Mouse (Mus musculus) liver, embryonic 13.5 days (tissue): ENCODE data around the gene Gtf2i. TPM values are rescaled to one million over a fixed set of nuclear protein-coding genes. Genes with fewer than 3 reads are reported as not detected.

Source experiments
- ATAC-seq: fragments of 200-750 bp; cut with Nextera tagmentation; 2 replicates; pipeline ENCODE4 v1.8.0; 2017; ENCODE audit warnings: low read depth, mild to moderate bottlenecking, moderate number of reproducible peaks, moderate library complexity
- DNase-seq: peaks from one replicate; pipeline ENCODE4 v3.0.0; 2022
- H3K27ac ChIP-seq: fragments of 300-500 bp; sonication (generic); 2 replicates; pipeline ENCODE4 v1.5.1; 2015; ENCODE audit warnings: moderate library complexity, mild to moderate bottlenecking, inconsistent platforms
- H3K27me3 ChIP-seq: fragments of 300-500 bp; sonication (generic); 2 replicates; pipeline ENCODE4 v1.6.1; 2015; ENCODE audit warnings: mild to moderate bottlenecking, inconsistent platforms
- H3K36me3 ChIP-seq: fragments of 300-500 bp; sonication (generic); 2 replicates; pipeline ENCODE4 v1.6.1; 2015; ENCODE audit warnings: mild to moderate bottlenecking, inconsistent platforms
- H3K4me1 ChIP-seq: fragments of 300-500 bp; sonication (generic); replicated peaks from 2 replicates; pipeline ENCODE4 v1.6.1; 2015; ENCODE audit warnings: inconsistent platforms
- H3K4me2 ChIP-seq: fragments of 300-500 bp; sonication (generic); 2 replicates; pipeline ENCODE4 v1.6.1; 2015; ENCODE audit warnings: inconsistent platforms, mild to moderate bottlenecking, moderate library complexity
- H3K4me3 ChIP-seq: fragments of 300-500 bp; sonication (generic); replicated peaks from 2 replicates; pipeline ENCODE4 v1.5.1; 2015; ENCODE audit warnings: mild to moderate bottlenecking, inconsistent platforms
- H3K9ac ChIP-seq: fragments of 300-500 bp; sonication (generic); 2 replicates; pipeline ENCODE4 v1.6.1; 2015; ENCODE audit warnings: mild to moderate bottlenecking, inconsistent platforms
- H3K9me3 ChIP-seq: fragments of 300-500 bp; sonication (generic); replicated peaks from 2 replicates; pipeline ENCODE4 v1.6.1; 2016; ENCODE audit warnings: inconsistent platforms
- WGBS: fragments of 180-500 bp; shearing (Covaris S2); methylation state at CpG from one replicate; pipeline ENCODE4 v1.1.7; 2015; ENCODE audit not compliant: insufficient replicate concordance; 5-methylcytosine and 5-hydroxymethylcytosine counted together
- polyA plus RNA-seq: library from polyadenylated mRNA; unstranded; fragments of >200 nt; fragmentation: Nextera tagmentation; extraction: Ambion mirVana; gene quantifications from 2 replicates; pipeline ENCODE4 v1.2.1, GENCODE M21; 2015

Gene Gtf2i
- polyA plus RNA-seq, 1 experiment from 2014 or later: 39.1 TPM

DNA sequence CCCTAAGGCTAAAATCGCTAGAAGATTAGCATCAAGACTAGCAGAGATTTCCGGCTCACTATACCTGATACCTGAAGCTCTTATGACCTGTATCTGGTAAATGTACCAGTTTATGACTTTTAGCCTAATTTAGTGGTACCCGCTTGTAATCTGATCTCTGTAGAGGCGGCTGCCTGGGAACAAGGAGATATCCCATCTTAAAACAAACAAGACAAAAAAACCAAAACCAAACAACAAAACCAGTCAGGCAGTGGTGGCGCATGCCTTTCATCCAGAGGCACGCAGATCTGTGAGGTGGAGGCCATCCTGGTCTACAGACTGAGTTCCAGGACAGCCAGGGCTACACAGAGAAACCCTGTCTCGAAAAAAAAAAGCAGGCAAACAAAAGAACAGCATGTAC is 7.1 kb upstream of the Gtf2i start:
- H3K9ac ChIP-seq: no peak overlapping the region
- no peaks in the 10 kb centered on the region for H3K36me3 ChIP-seq
- no peak overlapping the region for H3K4me2 ChIP-seq
- H3K4me3 ChIP-seq: no peak overlapping the region
- peaks cover 32% of the 10 kb centered on the region for H3K4me1 ChIP-seq
- DNase-seq: no peak
- ATAC-seq: no peak
- no peaks in the 10 kb centered on the region for H3K9me3 ChIP-seq
- H3K27me3 ChIP-seq: no peaks in the 10 kb centered on the region
- whole genome bisulfite sequencing: 66% methylated on average over 7 of the region's 7 CpGs
- no peak overlapping the region; the same call in 1 of the 2 replicates for H3K27ac ChIP-seq

DNA sequence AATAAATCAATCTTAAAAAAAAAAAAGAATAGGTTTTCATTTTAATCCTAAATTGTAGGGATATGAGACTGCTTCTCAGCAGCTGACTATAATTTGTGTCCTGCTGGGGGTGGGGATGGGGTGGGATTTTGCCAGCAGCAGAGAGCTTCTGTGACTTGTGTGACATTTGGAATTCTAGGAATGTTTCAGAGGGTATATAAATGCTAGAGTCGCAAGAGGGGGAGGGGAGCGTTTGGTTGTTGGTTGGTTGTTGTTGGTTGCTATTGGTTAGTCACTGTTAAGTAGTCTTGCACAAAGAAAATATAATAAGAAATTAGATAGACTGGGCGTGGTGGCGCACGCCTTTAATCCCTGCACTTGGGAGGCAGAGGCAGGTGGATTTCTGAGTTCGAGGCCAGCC is 4.3 kb upstream of the Gtf2i start:
- H3K9me3 ChIP-seq: no peaks in the 10 kb centered on the region
- H3K4me2 ChIP-seq: no peak overlapping the region
- H3K9ac ChIP-seq: no peak overlapping the region
- no peaks in the 10 kb centered on the region for H3K27me3 ChIP-seq
- H3K4me3 ChIP-seq: no peak overlapping the region
- 83% methylated on average over 6 of the region's 6 CpGs for WGBS
- DNase-seq (no peak), ATAC-seq (no peak)
- H3K27ac ChIP-seq: no peak overlapping the region
- peaks cover 26% of the 10 kb centered on the region for H3K4me1 ChIP-seq
- no peaks in the 10 kb centered on the region for H3K36me3 ChIP-seq

DNA sequence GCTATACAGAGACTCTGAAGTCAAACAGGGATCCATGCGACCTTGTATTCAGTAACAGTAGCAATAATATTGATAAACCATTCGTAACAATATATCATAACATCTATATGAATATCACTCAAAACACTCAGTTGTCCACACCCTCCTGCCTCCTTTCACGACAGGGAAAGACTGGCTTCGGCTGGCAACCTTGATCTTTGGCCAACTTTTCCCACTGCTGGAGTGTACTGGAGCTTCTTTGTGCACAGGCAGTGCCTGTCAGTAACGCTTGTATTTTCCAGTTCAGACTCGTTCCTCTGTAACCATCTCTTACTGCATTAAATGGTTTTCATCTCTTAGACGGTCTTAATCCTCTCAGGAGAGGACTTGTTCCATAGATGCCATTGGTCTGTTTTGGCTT is 2.2 kb upstream of the Gtf2i start:
- H3K4me3 ChIP-seq: no peak overlapping the region
- H3K4me1 ChIP-seq: peaks cover 36% of the 10 kb centered on the region
- DNase-seq: no peak
- no peaks in the 10 kb centered on the region for H3K9me3 ChIP-seq
- H3K27me3 ChIP-seq: no peaks in the 10 kb centered on the region
- 64% methylated on average over 7 of the region's 7 CpGs for WGBS
- H3K36me3 ChIP-seq: no peaks in the 10 kb centered on the region
- H3K4me2 ChIP-seq: no peak overlapping the region
- no peak overlapping the region for H3K27ac ChIP-seq
- H3K9ac ChIP-seq: no peak overlapping the region
- ATAC-seq: no peak

DNA sequence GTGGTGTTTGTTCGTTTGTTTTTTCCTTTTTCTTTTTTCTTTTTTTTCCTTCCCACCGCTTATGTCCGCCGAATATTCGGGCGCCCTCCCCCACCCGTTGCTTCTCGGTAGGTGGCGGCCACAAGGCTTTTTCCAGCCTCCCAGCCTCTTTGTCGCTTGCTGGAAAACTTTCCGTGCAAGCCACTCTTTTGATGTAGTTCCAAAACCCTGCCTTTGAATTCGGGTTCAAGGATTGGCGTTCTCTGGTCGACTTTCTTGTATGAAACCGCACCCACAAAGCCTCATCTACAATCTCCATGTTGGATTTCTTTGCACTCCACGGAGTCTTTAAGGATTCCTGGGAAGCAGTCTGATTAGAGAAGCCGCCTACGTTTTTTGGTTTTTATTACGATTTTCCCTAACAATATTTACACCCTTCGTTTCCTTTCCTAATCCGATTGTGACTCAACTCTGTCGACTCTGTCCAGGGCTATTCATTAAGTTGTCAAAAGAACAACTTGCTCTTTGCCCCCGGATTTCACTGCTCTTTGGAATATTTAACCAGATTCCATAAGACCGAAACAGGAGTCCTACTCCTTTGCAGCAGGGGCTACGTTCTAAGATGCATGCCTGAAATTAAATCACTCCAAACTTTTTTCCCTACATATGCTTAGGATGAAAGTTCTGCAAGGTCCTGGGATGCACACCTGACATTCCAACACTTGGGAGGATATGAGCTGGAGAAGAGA is 1.2 kb upstream of the Gtf2i start:
- Histone ChIP-seq H3K4me2 (peak overlapping the region; percentile 94), H3K9ac (peak overlapping the region; percentile 96), H3K4me3 (peak overlapping the region; percentile 91), H3K27ac (peak overlapping the region; percentile 86), H3K27me3 (no peaks in the 10 kb centered on the region), H3K4me1 (peaks cover 43% of the 10 kb centered on the region), H3K9me3 (no peaks in the 10 kb centered on the region), H3K36me3 (peaks cover 9% of the 10 kb centered on the region)
- no peak for ATAC-seq
- DNase-seq: no peak
- WGBS: 7% methylated on average over 25 of the region's 25 CpGs

DNA sequence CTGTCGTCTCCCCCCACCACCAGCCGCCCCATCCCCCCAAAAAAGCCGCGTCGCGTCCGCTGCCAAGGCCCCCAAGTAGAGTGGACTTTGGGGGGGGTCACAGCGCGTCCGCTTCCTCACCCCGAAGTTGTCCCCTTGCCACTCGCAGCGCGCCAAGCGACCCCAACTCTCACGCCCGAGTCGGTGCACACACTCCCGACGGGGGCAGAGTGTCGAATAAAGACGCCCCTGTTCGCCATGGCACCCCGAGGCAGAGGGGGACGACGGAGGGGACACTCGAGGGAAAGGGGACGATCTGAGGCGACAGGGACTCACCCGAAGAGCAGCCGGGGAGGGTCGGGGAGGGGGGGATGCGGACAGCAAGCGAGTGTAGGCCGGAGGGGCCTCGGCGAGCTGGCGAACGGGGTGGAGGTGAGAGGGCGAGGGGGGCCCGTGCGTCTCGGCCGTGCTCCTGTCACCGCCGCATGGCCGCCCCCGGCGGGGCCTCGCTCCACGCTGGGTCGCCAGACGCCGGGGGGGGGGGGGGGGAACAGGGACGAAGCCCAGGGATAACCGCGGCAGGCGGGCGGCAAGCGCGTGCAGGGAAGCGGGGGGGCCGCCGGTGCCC is 389 bp downstream of the Gtf2i start:
- Histone ChIP-seq H3K36me3 (peaks cover 25% of the 10 kb centered on the region), H3K9ac (peak overlapping the region; percentile 96), H3K9me3 (no peaks in the 10 kb centered on the region), H3K27me3 (no peaks in the 10 kb centered on the region), H3K4me2 (peak overlapping the region; percentile 94), H3K4me1 (peaks cover 53% of the 10 kb centered on the region), H3K27ac (peak overlapping the region; percentile 95), H3K4me3 (peak overlapping the region; percentile 91)
- WGBS: under 1% methylated on average over 46 of the region's 64 CpGs
- DNase-seq (no peak), ATAC-seq (peak; percentile 21)

DNA sequence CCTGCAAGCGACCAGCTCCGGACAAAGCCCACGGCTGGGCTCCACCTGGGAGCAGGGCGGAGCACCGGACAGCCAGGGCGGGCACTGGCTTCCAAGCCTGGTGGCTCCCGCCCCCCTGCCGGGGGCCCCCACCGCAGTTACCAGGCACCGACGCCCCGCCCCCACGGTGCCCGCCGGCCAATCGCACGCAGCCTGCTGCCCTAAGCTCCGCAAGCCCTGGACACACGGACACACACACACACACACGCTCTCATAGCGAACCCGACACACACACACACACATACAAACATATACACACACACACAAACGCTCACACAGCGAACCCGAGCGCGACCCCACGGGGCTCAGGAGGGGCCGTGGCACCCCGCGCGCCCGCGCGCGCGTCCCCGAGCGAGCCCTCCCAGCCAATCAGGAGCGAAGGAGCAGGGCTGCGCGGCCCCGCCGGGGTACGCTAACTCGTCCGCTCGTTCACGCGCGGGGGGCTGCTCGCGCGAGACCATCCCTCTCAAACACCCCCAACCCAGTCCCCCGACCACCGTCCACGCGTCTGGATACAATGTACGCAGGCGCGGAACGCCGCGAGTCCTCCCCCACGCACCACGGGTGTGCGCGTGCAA is 1.0 kb downstream of the Gtf2i start:
- H3K4me2 ChIP-seq: peak overlapping the region; percentile 94
- H3K9ac ChIP-seq: peak overlapping the region; percentile 96
- DNase-seq (peak; percentile 92), ATAC-seq (peak; percentile 87)
- H3K27me3 ChIP-seq: no peaks in the 10 kb centered on the region
- under 1% methylated on average over 68 of the region's 68 CpGs for WGBS
- no peaks in the 10 kb centered on the region for H3K9me3 ChIP-seq
- H3K27ac ChIP-seq: peak overlapping the region; percentile 95
- peaks cover 53% of the 10 kb centered on the region for H3K4me1 ChIP-seq
- H3K4me3 ChIP-seq: peak overlapping the region; percentile 91
- H3K36me3 ChIP-seq: peaks cover 28% of the 10 kb centered on the region

DNA sequence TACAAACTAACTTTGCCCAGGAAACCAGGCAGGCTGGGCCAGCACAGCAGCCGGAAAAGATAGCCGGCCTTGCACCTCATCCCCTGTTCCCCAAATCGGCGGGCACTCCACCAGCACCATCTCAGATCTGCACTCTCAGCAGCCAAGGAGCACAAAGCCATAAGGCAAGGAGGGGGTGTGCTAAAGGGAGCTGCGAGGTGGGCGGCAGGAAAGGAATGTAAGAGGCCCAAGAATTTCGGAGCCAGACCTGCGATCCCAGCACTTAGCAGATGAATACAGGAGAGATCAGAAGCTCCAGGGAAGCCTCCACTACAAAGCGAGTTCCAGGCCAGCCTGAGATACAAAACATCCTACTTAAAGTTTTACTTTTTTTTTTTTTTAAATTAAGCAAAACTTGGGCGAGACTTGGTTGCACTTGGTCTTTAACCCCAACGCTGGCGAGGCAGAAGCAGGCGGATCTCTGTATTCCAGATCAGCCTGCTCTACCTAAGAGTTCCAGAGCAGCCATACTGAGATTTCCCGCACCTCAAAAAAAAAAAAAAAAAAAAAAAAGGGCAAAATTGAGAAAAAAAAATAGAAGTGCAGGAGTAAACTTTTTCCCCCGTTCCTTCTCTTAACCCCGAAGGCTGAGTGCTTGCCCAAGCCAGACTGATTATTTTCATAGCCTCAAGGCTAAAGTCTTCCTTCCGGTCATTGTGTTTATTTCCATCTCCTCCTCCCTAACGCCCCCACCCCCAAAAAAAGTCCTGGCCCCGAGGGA is 1.7 kb downstream of the Gtf2i start:
- Histone ChIP-seq H3K4me1 (peaks cover 46% of the 10 kb centered on the region), H3K27ac (peak overlapping the region; percentile 95), H3K9me3 (no peaks in the 10 kb centered on the region), H3K4me3 (peak overlapping the region; percentile 91), H3K27me3 (no peaks in the 10 kb centered on the region), H3K4me2 (peak overlapping the region; percentile 94), H3K9ac (peak overlapping the region; percentile 96), H3K36me3 (peaks cover 34% of the 10 kb centered on the region)
- DNase-seq (no peak), ATAC-seq (no peak)
- WGBS: 6% methylated on average over 19 of the region's 19 CpGs

DNA sequence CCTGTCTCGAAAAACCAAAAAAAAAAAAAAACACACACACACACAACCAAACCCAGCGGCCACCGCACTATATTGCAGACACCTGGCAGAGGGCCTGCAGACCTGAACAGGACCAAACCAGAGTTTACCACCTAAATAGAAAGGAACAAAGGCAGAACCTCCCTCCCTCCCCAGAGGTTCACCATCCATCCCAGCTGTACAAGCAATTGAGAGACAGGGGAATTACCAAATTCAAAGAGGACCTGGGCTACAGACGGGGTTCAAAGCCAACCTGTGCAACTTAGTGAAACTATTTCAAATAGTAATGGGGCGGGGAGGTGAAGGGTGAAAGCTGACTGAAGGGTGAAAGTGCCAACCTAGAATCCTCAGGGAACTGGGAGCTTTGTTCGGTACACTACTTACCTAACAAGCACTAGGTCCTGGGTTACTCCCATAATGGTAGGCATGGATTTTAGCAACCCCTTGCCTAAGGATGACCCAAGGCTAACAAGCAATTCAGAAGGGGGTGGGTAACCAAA is 2.6 kb downstream of the Gtf2i start:
- DNase-seq: no peak
- no peaks in the 10 kb centered on the region for H3K27me3 ChIP-seq
- peak overlapping the region; percentile 91 for H3K4me3 ChIP-seq
- peak overlapping the region; percentile 50 for H3K9ac ChIP-seq
- H3K4me2 ChIP-seq: peak overlapping the region; percentile 94
- 83% methylated on average over 6 of the region's 6 CpGs for WGBS
- no peaks in the 10 kb centered on the region for H3K9me3 ChIP-seq
- peaks cover 49% of the 10 kb centered on the region for H3K4me1 ChIP-seq
- peak overlapping the region; percentile 95; the same call in 1 of the 2 replicates for H3K27ac ChIP-seq
- no peak for ATAC-seq
- peaks cover 42% of the 10 kb centered on the region for H3K36me3 ChIP-seq

DNA sequence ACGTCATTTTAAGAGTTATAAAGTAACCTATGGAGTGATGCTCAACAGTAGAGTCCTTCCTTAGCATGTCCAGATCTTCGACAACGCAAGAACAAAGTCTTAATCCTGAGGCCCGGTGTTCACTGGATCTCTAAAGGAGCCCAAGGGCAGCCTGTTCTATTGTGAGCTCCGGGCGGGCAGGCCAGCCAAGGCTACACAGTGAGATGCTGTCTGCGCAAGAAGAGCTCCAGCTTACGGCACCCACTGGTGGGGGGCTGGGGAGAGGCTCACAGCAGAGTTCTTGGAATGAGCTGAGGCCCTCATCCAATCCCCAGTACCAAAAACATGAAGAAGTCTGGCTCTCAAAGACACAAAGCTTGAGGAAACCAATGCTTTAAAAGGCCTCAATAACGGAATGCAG is 4.4 kb downstream of the Gtf2i start:
- no peak overlapping the region for H3K4me2 ChIP-seq
- ATAC-seq (no peak), DNase-seq (no peak)
- H3K4me3 ChIP-seq: no peak overlapping the region
- peaks cover 58% of the 10 kb centered on the region for H3K36me3 ChIP-seq
- no peaks in the 10 kb centered on the region for H3K27me3 ChIP-seq
- 84% methylated on average over 9 of the region's 9 CpGs for WGBS
- no peak overlapping the region for H3K27ac ChIP-seq
- no peaks in the 10 kb centered on the region for H3K9me3 ChIP-seq
- no peak overlapping the region for H3K9ac ChIP-seq
- H3K4me1 ChIP-seq: peaks cover 35% of the 10 kb centered on the region

DNA sequence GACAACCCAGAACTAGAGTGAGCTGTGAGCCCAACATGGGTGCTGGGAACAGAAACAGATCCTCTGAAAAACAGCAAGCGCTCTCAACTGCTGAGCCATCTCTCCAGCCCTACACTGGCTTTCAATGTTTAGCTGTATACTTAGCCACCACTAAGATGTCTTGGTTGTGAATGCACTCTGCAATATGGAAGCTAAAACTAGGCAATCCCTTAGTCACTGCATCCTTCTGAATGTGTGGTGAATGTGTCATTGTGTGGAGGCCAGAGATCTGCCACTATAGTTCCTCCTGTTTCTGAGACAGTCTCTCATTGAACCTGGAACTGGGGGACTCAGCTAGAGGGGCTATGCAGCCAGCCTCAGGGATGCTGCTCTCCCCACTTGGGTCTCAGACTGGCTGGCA is 5.2 kb downstream of the Gtf2i start:
- ATAC-seq (no peak), DNase-seq (no peak)
- H3K9me3 ChIP-seq: no peaks in the 10 kb centered on the region
- no peak overlapping the region for H3K9ac ChIP-seq
- peaks cover 65% of the 10 kb centered on the region for H3K36me3 ChIP-seq
- H3K4me2 ChIP-seq: no peak overlapping the region
- peaks cover 33% of the 10 kb centered on the region for H3K4me1 ChIP-seq
- no peak overlapping the region for H3K4me3 ChIP-seq
- no peaks in the 10 kb centered on the region for H3K27me3 ChIP-seq
- 100% methylated on average over 1 of the region's 1 CpGs for WGBS
- no peak overlapping the region for H3K27ac ChIP-seq

DNA sequence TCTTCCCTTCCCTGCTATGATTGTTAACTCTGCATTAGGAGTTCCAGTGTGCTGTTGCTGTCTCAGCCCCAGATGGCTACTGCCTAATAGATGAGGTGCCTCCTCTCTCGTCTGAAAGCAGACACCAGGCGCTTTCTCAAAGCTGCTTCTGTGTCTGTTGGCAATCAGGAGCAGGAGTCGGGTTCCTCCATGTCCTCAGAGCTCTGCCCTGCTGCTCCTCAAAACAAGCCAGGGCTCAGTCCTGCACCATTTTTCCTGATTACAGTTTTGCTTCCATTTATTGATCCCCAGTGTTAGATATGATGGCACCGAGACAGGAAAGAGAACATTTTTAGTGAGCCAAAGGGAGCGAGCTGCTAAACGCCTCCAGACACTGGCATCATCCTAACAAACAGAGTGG is 9.9 kb downstream of the Gtf2i start:
- Histone ChIP-seq H3K27me3 (no peaks in the 10 kb centered on the region), H3K4me3 (no peak overlapping the region), H3K36me3 (peaks cover 82% of the 10 kb centered on the region), H3K27ac (no peak overlapping the region), H3K4me1 (peaks cover 6% of the 10 kb centered on the region; the same call in 1 of the 2 replicates), H3K9ac (no peak overlapping the region), H3K4me2 (no peak overlapping the region), H3K9me3 (0 out of 2 replicates have a peak, but pooled peaks cover 5% of the 10 kb centered on the region)
- DNase-seq: no peak
- no peak for ATAC-seq
- 79% methylated on average over 6 of the region's 6 CpGs for WGBS
